16 mouse cellular contexts compared by ENCODE assay signal in the genomic region with DNA sequence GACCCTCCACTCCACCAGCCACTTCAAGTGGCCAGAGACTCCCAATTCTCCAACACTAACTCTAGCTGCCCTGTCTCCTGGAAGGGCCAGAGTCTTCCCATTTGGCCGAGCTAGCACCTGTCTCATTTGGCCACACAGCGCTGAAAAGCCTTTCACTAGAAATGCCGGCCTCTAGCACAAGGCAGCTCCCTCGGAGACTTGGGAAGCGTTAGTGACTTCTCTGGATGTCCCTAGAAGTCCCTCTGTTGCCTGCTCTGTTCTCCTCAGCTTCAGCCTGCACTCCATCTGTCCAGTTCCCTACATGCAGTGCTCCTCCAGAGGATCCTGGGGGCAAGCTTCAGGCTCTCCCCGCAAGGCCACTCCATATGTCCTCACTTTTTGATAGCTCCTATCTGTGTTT.
"Had no signal": no experiment of that assay in that cellular context is flagged by ENCODE, and none has a peak within 500 bp of the region (broad histone marks: within the 10 kb centered on the region; RNA-seq: fewer than 3 reads in every experiment).

No protein-coding gene starts in this region.

- DNase-seq: kidney, postnatal 10 days; kidney, postnatal 4 days; lung, adult 2 months; lung, postnatal 4 days; retina, postnatal 1 day; right cerebral cortex, postnatal 4 days; spleen, adult 18-20 months; thymus, adult 18-20 months; thymus, postnatal 25 days had no signal

- ATAC-seq: lung, postnatal 0 days; midbrain, embryonic 16.5 days had no signal

- H3K4me3 ChIP-seq: left cerebral cortex, adult 2 months; limb, embryonic 10.5 days; liver, embryonic 15.5 days; midbrain, embryonic 10.5 days; neural tube, embryonic 13.5 days had no signal

- H3K27ac ChIP-seq: left cerebral cortex, adult 2 months; limb, embryonic 10.5 days; liver, embryonic 15.5 days; midbrain, embryonic 10.5 days; neural tube, embryonic 13.5 days had no signal
